Mouse (Mus musculus) neural tube, embryonic 11.5 days (tissue): ENCODE data around the gene N4bp3. TPM values are rescaled to one million over a fixed set of nuclear protein-coding genes. Genes with fewer than 3 reads are reported as not detected.

Source experiments
- ATAC-seq: fragments of 200-750 bp; cut with Nextera tagmentation; 2 replicates; pipeline ENCODE4 v1.8.0; 2017; ENCODE audit warnings: moderate number of reproducible peaks, mild to moderate bottlenecking, moderate TSS enrichment, moderate library complexity; ENCODE audit not compliant: insufficient read depth, low FRiP score, low TSS enrichment
- DNase-seq: peaks from one replicate; pipeline ENCODE4 v3.0.0-alpha.2; 2015; ENCODE audit warnings: low spot score
- H3K27ac ChIP-seq: fragments of 300-500 bp; sonication (generic); 2 replicates; pipeline ENCODE4 v1.5.1; 2014; ENCODE audit warnings: low read depth, mild to moderate bottlenecking, low read length
- H3K27me3 ChIP-seq: fragments of 300-500 bp; sonication (generic); 2 replicates; pipeline ENCODE4 v1.6.1; 2014; ENCODE audit warnings: mild to moderate bottlenecking, low read length, mixed read lengths; ENCODE audit not compliant: control insufficient read depth, insufficient read depth
- H3K36me3 ChIP-seq: fragments of 300-500 bp; sonication (generic); 2 replicates; pipeline ENCODE4 v1.6.1; 2014; ENCODE audit warnings: mild to moderate bottlenecking, low read length, moderate library complexity, mixed read lengths; ENCODE audit not compliant: control insufficient read depth, insufficient read depth
- H3K4me1 ChIP-seq: fragments of 300-500 bp; sonication (generic); 2 replicates; pipeline ENCODE4 v1.6.1; 2014; ENCODE audit warnings: low read length, mixed read lengths; ENCODE audit not compliant: control insufficient read depth, insufficient read depth
- H3K4me2 ChIP-seq: fragments of 300-500 bp; sonication (generic); 2 replicates; pipeline ENCODE4 v1.6.1; 2014; ENCODE audit warnings: low read depth, mild to moderate bottlenecking, moderate library complexity
- H3K4me3 ChIP-seq: fragments of 300-500 bp; sonication (generic); 2 replicates; pipeline ENCODE4 v1.5.1; 2014; ENCODE audit warnings: low read depth, low read length
- H3K9ac ChIP-seq: fragments of 300-500 bp; sonication (generic); 2 replicates; pipeline ENCODE4 v1.6.1; 2014; ENCODE audit warnings: mild to moderate bottlenecking, low read length
- H3K9me3 ChIP-seq: fragments of 300-500 bp; sonication (generic); 2 replicates; pipeline ENCODE4 v1.6.1; 2016; ENCODE audit warnings: low read length; ENCODE audit not compliant: control insufficient read depth
- WGBS: fragments of 180-500 bp; shearing (Covaris S2); extraction: QIAGEN DNeasy Blood & Tissue Kit; methylation state at CpG from one replicate; pipeline ENCODE4 v1.1.7; 2014; 5-methylcytosine and 5-hydroxymethylcytosine counted together
- polyA plus RNA-seq: library from polyadenylated mRNA; unstranded; fragments of >200 nt; fragmentation: Nextera tagmentation; extraction: Ambion mirVana; gene quantifications from 2 replicates; pipeline ENCODE4 v1.2.1, GENCODE M21; 2014

The N4bp3 gene
- polyA plus RNA-seq, 1 experiment from 2014 or later, result 12.2 TPM

DNA sequence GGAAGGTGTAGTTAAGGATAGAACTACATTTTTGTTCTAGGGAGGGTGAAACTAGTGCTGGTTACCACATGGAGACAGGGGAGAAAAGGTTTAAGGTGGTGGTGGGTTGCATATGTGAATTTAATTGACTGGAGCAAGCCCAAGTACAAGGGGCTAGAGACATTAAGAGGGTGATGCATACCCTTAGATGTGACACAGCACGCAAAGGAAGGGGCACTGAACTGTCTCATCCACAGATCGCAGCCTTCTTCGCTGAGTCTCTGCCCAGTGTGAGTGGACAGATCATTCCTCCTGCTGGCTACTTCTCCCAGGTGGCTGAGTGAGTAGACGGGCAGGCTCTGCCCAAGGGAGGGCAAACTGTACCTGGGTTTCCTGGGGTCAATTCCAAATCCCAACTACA, 57.3 kb downstream of the N4bp3 start:
- Histone ChIP-seq H3K4me1 (no peaks in the 10 kb centered on the region), H3K4me2 (no peak overlapping the region), H3K4me3 (no peak overlapping the region), H3K27ac (no peak overlapping the region), H3K9me3 (no peaks in the 10 kb centered on the region), H3K36me3 (peaks cover 59% of the 10 kb centered on the region), H3K9ac (no peak overlapping the region), H3K27me3 (no peaks in the 10 kb centered on the region)
- 91% methylated on average over 4 of the region's 4 CpGs for WGBS
- DNase-seq (no peak), ATAC-seq (no peak)

Other genes with a start within 250 kb of the N4bp3 start
- 10.1 and 11.0 TPM in 2 replicates for gene Phykpl, start 66.1 kb downstream of the N4bp3 start, polyA plus RNA-seq
- gene Hnrnpab, start 44.0 kb downstream of the N4bp3 start, polyA plus RNA-seq, result 764 and 777 TPM in 2 replicates
- 155 and 168 TPM in 2 replicates for gene Nhp2, start 31.1 kb downstream of the N4bp3 start, polyA plus RNA-seq
- gene Rmnd5b, start 14.9 kb downstream of the N4bp3 start, polyA plus RNA-seq, result 51.2 and 52.6 TPM in 2 replicates
- gene D930048N14Rik, start 112 bp upstream of the N4bp3 start, polyA plus RNA-seq, result 0.74 and 1.4 TPM in 2 replicates
- gene 0610009B22Rik, start 38.0 kb upstream of the N4bp3 start, polyA plus RNA-seq, result 88.7 and 99.1 TPM in 2 replicates
- gene Sec24a, start 112.8 kb upstream of the N4bp3 start, polyA plus RNA-seq, result 14.1 and 14.9 TPM in 2 replicates
- gene Sar1b, start 112.8 kb upstream of the N4bp3 start, polyA plus RNA-seq, result 124 and 126 TPM in 2 replicates
- 0.07 and 0.16 TPM in 2 replicates for gene Jade2, start 206.8 kb upstream of the N4bp3 start, polyA plus RNA-seq